Mouse (Mus musculus): ENCODE measurements around the gene Tjp1. TPM values are rescaled to one million over a fixed set of nuclear protein-coding genes. Genes with fewer than 3 reads are reported as not detected.

Gene Tjp1
- polyA plus RNA-seq, 1 experiment from 2014 or later = 17.4 TPM

- DNase-seq (ENCODE audit: low spot score) (no peak), ATAC-seq (ENCODE audit: low FRiP score) (no peak)
- no peaks in the 10 kb centered on the region for H3K9me3 ChIP-seq (ENCODE audit: control insufficient read depth, low read length)
- no peaks in the 10 kb centered on the region; the same call in 1 of the 2 replicates for H3K27me3 ChIP-seq (ENCODE audit: control insufficient read depth, insufficient read depth, low read length)
- no peaks in the 10 kb centered on the region for H3K4me1 ChIP-seq (replicated peaks; ENCODE audit: control insufficient read depth, insufficient read depth, low read length)
- no peak overlapping the region for H3K4me2 ChIP-seq (replicated peaks; ENCODE audit: low read depth, low read length)
- WGBS = 93% methylated on average over 8 of the region's 8 CpGs
- no peak overlapping the region for H3K4me3 ChIP-seq (ENCODE audit: low read depth, low read length)
- H3K36me3 ChIP-seq (ENCODE audit: control insufficient read depth, insufficient read depth, low read length) = no peaks in the 10 kb centered on the region
- no peak overlapping the region for H3K9ac ChIP-seq (ENCODE audit: low read depth, low read length)
- H3K27ac ChIP-seq (ENCODE audit: low read depth, low read length) = no peak overlapping the region
Observed at GRCm38 (mm10) chr7:65520622-65521021, 7.0 kb downstream of the Tjp1 start.

DNA sequence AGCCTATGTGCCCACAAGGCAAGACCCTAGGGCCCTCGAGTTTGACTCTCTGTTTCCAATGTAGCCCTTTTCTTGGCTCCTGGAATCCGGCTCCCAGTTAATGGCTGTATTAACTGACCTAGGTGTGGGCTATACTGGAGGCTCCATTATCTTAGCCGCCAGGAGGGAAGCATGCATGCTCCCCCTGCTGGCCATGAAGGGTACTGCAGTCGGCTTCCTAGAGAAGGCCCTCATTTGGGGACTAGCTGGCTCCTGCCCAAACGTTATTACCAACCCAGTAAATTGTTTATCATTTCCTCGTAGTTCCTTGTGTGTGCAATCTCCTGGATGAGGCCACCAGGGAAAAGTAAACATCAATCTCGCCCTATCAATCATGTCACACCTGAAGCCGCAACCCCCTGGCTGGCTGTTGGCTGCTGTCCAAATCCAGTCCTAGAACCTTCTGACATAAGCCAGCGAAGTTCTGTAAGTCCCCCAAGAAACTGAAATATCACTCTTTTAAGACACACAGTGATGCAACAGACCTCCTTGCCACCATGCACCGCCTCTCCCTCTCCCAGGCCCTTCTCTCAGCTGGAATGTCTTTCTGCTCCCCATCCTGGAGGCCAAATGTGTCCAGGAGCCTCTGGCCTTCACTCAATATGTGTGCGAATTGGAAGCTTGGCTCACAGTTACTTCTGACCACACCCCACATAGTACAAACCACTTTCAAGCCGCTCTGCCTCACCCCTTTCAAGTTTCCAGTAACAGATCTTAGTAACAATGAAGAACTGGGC, 7.6 kb downstream of the Tjp1 start:
- ATAC-seq (ENCODE audit: low FRiP score) = peak; percentile 60; the same call in 1 of the 2 replicates
- no peak overlapping the region for H3K9ac ChIP-seq (ENCODE audit: low read depth, low read length)

GRCm38 (mm10) chr7:65516903-65517302, 10.7 kb downstream of the Tjp1 start:
- 47% methylated on average over 8 of the region's 8 CpGs for WGBS
- H3K27me3 ChIP-seq (ENCODE audit: control insufficient read depth, insufficient read depth, low read length) = no peaks in the 10 kb centered on the region
- H3K4me2 ChIP-seq (replicated peaks; ENCODE audit: low read depth, low read length) = no peak overlapping the region
- H3K9ac ChIP-seq (ENCODE audit: low read depth, low read length) = no peak overlapping the region
- DNase-seq (ENCODE audit: low spot score) (no peak), ATAC-seq (ENCODE audit: low FRiP score) (no peak)
- H3K36me3 ChIP-seq (ENCODE audit: control insufficient read depth, insufficient read depth, low read length) = no peaks in the 10 kb centered on the region
- H3K4me1 ChIP-seq (replicated peaks; ENCODE audit: control insufficient read depth, insufficient read depth, low read length) = no peaks in the 10 kb centered on the region
- H3K4me3 ChIP-seq (ENCODE audit: low read depth, low read length) = no peak overlapping the region
- H3K27ac ChIP-seq (ENCODE audit: low read depth, low read length) = no peak overlapping the region
- H3K9me3 ChIP-seq (ENCODE audit: control insufficient read depth, low read length) = no peaks in the 10 kb centered on the region

More for the DNA sequence above, 7.6 kb downstream of the Tjp1 start:
- Histone ChIP-seq H3K27me3 (ENCODE audit: control insufficient read depth, insufficient read depth, low read length) (no peaks in the 10 kb centered on the region), H3K36me3 (ENCODE audit: control insufficient read depth, insufficient read depth, low read length) (no peaks in the 10 kb centered on the region), H3K4me3 (ENCODE audit: low read depth, low read length) (no peak overlapping the region), H3K9me3 (ENCODE audit: control insufficient read depth, low read length) (no peaks in the 10 kb centered on the region), H3K4me2 (replicated peaks; ENCODE audit: low read depth, low read length) (no peak overlapping the region), H3K27ac (ENCODE audit: low read depth, low read length) (no peak overlapping the region), H3K4me1 (replicated peaks; ENCODE audit: control insufficient read depth, insufficient read depth, low read length) (no peaks in the 10 kb centered on the region)
- peak; percentile 91 for DNase-seq (ENCODE audit: low spot score)
- WGBS = 53% methylated on average over 12 of the region's 12 CpGs

- WGBS = 52% methylated on average over 10 of the region's 10 CpGs
- H3K9ac ChIP-seq (ENCODE audit: low read depth, low read length) = no peak overlapping the region
- no peaks in the 10 kb centered on the region for H3K4me1 ChIP-seq (replicated peaks; ENCODE audit: control insufficient read depth, insufficient read depth, low read length)
- no peak overlapping the region for H3K4me2 ChIP-seq (replicated peaks; ENCODE audit: low read depth, low read length)
- no peaks in the 10 kb centered on the region for H3K9me3 ChIP-seq (ENCODE audit: control insufficient read depth, low read length)
- DNase-seq (ENCODE audit: low spot score) = no peak
- H3K4me3 ChIP-seq (ENCODE audit: low read depth, low read length) = no peak overlapping the region
- no peak for ATAC-seq (ENCODE audit: low FRiP score)
- H3K36me3 ChIP-seq (ENCODE audit: control insufficient read depth, insufficient read depth, low read length) = no peaks in the 10 kb centered on the region
- no peaks in the 10 kb centered on the region for H3K27me3 ChIP-seq (ENCODE audit: control insufficient read depth, insufficient read depth, low read length)
- no peak overlapping the region for H3K27ac ChIP-seq (ENCODE audit: low read depth, low read length)
Observed at GRCm38 (mm10) chr7:65513451-65514179, 14.0 kb downstream of the Tjp1 start.

- no peak for ATAC-seq (ENCODE audit: low FRiP score)
Observed at GRCm38 (mm10) chr7:65509357-65509756, 18.2 kb downstream of the Tjp1 start.

GRCm38 (mm10) chr7:65507341-65507740, 20.2 kb downstream of the Tjp1 start:
- 89% methylated on average over 5 of the region's 5 CpGs for WGBS
- H3K36me3 ChIP-seq (ENCODE audit: control insufficient read depth, insufficient read depth, low read length) = no peaks in the 10 kb centered on the region
- no peak overlapping the region for H3K27ac ChIP-seq (ENCODE audit: low read depth, low read length)
- H3K4me2 ChIP-seq (replicated peaks; ENCODE audit: low read depth, low read length) = no peak overlapping the region
- H3K27me3 ChIP-seq (ENCODE audit: control insufficient read depth, insufficient read depth, low read length) = no peaks in the 10 kb centered on the region
- no peak for ATAC-seq (ENCODE audit: low FRiP score)
- no peak overlapping the region for H3K4me3 ChIP-seq (ENCODE audit: low read depth, low read length)
- H3K4me1 ChIP-seq (replicated peaks; ENCODE audit: control insufficient read depth, insufficient read depth, low read length) = no peaks in the 10 kb centered on the region
- H3K9me3 ChIP-seq (ENCODE audit: control insufficient read depth, low read length) = no peaks in the 10 kb centered on the region
- no peak overlapping the region for H3K9ac ChIP-seq (ENCODE audit: low read depth, low read length)
- DNase-seq (ENCODE audit: low spot score) = no peak

More at GRCm38 (mm10) chr7:65509357-65509756, 18.2 kb downstream of the Tjp1 start:
- Histone ChIP-seq H3K27ac (ENCODE audit: low read depth, low read length) (no peak overlapping the region), H3K9me3 (ENCODE audit: control insufficient read depth, low read length) (no peaks in the 10 kb centered on the region), H3K27me3 (ENCODE audit: control insufficient read depth, insufficient read depth, low read length) (no peaks in the 10 kb centered on the region), H3K36me3 (ENCODE audit: control insufficient read depth, insufficient read depth, low read length) (no peaks in the 10 kb centered on the region), H3K4me3 (ENCODE audit: low read depth, low read length) (no peak overlapping the region), H3K9ac (ENCODE audit: low read depth, low read length) (no peak overlapping the region), H3K4me1 (replicated peaks; ENCODE audit: control insufficient read depth, insufficient read depth, low read length) (no peaks in the 10 kb centered on the region), H3K4me2 (replicated peaks; ENCODE audit: low read depth, low read length) (no peak overlapping the region)
- no peak for DNase-seq (ENCODE audit: low spot score)
- 55% methylated on average over 3 of the region's 3 CpGs for WGBS

GRCm38 (mm10) chr7:65502486-65503322, 24.9 kb downstream of the Tjp1 start:
- 78% methylated on average over 10 of the region's 10 CpGs for WGBS
- Histone ChIP-seq H3K27ac (ENCODE audit: low read depth, low read length) (no peak overlapping the region), H3K36me3 (ENCODE audit: control insufficient read depth, insufficient read depth, low read length) (no peaks in the 10 kb centered on the region), H3K4me1 (replicated peaks; ENCODE audit: control insufficient read depth, insufficient read depth, low read length) (no peaks in the 10 kb centered on the region), H3K9ac (ENCODE audit: low read depth, low read length) (no peak overlapping the region), H3K9me3 (ENCODE audit: control insufficient read depth, low read length) (no peaks in the 10 kb centered on the region), H3K27me3 (ENCODE audit: control insufficient read depth, insufficient read depth, low read length) (no peaks in the 10 kb centered on the region), H3K4me3 (ENCODE audit: low read depth, low read length) (no peak overlapping the region), H3K4me2 (replicated peaks; ENCODE audit: low read depth, low read length) (no peak overlapping the region)
- ATAC-seq (ENCODE audit: low FRiP score) (no peak), DNase-seq (ENCODE audit: low spot score) (no peak)

DNA sequence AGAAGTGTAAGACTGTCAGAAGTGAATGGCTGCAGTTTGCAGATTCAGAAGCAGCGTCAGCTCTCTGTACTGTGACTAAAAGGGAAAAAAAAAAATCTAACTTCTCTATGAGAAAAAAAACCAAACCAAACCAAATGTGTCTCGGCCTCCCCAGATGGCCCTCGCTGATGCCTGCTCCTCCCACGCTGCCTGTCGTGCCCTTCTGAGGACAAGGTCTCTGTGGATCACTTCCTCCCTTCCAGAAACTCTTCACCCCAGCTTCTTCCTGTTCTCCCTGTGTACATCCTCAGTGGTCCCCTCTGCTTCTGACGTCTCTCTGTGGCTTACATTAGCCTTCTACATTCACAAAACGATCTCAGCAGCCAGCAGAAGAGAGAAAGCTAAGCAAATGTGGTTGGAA, 26.8 kb downstream of the Tjp1 start:
- Histone ChIP-seq H3K27me3 (ENCODE audit: control insufficient read depth, insufficient read depth, low read length) (no peaks in the 10 kb centered on the region), H3K9ac (ENCODE audit: low read depth, low read length) (no peak overlapping the region), H3K4me1 (replicated peaks; ENCODE audit: control insufficient read depth, insufficient read depth, low read length) (no peaks in the 10 kb centered on the region), H3K36me3 (ENCODE audit: control insufficient read depth, insufficient read depth, low read length) (no peaks in the 10 kb centered on the region), H3K9me3 (ENCODE audit: control insufficient read depth, low read length) (no peaks in the 10 kb centered on the region), H3K4me2 (replicated peaks; ENCODE audit: low read depth, low read length) (no peak overlapping the region), H3K27ac (ENCODE audit: low read depth, low read length) (no peak overlapping the region), H3K4me3 (ENCODE audit: low read depth, low read length) (no peak overlapping the region)
- 75% methylated on average over 7 of the region's 7 CpGs for WGBS
- ATAC-seq (ENCODE audit: low FRiP score) (no peak), DNase-seq (ENCODE audit: low spot score) (no peak)

All from hindbrain, embryonic 11.5 days (tissue).